Mouse (Mus musculus) adipose tissue, adult 10 weeks (tissue): ENCODE data around the gene 3830417A13Rik. TPM values are rescaled to one million over a fixed set of nuclear protein-coding genes. Genes with fewer than 3 reads are reported as not detected.

ENCODE experiments used
- polyA plus RNA-seq: library from polyadenylated mRNA; stranded (reverse); fragments of 350-450 nt; fragmentation: Illumina TruSeq; extraction: RNeasy Lipid Tissue Mini Kit (QIAGEN cat#74804); gene quantifications from one replicate; pipeline ENCODE4 v1.2.3, GENCODE M21; 2014; ENCODE audit warnings: low read depth, low replicate concordance

3830417A13Rik gene
- polyA plus RNA-seq, result 0.42 TPM

DNA sequence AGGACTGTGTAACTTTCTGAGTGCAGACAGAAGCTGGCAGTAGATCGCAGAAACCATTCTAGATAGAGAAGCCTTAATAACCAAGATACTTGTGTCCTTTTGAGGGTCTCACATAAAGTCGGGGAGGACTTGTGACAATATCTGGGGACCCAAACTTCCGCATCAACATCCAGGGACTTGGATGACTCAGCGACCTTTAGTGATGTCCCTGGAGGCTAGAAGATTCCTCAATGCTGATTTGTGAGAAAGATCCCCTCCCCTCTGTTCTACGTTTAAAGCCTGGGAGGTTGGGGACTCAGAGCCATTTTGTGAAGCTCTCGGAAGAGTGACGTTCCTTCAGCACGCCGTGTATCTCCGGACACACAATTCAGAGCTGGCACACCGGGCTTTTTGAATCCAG is at the start of gene 3830417A13Rik:
Gene 3830417A13Rik, plus strand, starts transcription at position 301 of the 400 bp plus-strand sequence.

DNA sequence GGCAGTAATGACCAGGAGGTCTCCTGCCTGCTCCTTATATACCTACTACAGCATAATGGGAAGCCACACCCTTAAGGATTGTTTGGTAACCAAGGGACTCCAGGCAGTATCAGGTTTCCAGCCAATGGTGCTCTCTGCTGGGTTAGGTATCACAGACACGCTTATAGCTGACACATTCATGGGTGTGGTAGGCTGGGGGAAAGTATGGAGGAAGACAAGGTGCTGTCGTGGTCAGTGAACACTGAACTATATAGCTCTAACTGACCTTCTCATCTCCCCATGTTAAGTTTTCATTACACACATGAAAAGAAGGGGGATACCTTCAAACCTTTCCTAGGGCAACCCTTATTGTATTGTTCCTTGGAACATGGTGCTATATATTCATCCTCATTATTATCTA is 21.2 kb upstream of the 3830417A13Rik start, which contains the start of gene Gm6760:
Gene Gm6760, minus strand, starts transcription at position 101 of the 400 bp plus-strand sequence.

Other genes with a start within 250 kb of the 3830417A13Rik start
- gene Gm6760, start 21.4 kb upstream of the 3830417A13Rik start, polyA plus RNA-seq, result 6.4 TPM
- gene Slitrk4, start 103.4 kb downstream of the 3830417A13Rik start, polyA plus RNA-seq, result 0.21 TPM